Mouse (Mus musculus) heart, adult 9 months (tissue): Measurements from ENCODE around the gene Rgp1.
"Not testable (repeated sequence)": the region's sequence is repeated elsewhere in the genome, so short reads cannot be mapped to it uniquely, and the experiment has no call there.

Experiments used
- DNase-seq, 2 experiments: peaks; one replicate each; pipeline ENCODE4 v3.0.0; 2022; ENCODE audit warnings: low spot score in 2 of 2

Rgp1 gene

GRCm38 (mm10) chr4:43578376-43579204 is at the start of gene Rgp1, which contains the start of gene Gba2:
TSS of gene Rgp1 (plus strand) at chr4:43578715.
TSS of gene Gba2 (minus strand) at chr4:43578873.
- peak; percentile 91 to 92 for DNase-seq

GRCm38 (mm10) chr4:43530081-43530501 is 48.4 kb upstream of the Rgp1 start:
- no peak for DNase-seq

- DNase-seq = peak; percentile 40 to 67
Measured at GRCm38 (mm10) chr4:43530581-43530980, 47.9 kb upstream of the Rgp1 start.

GRCm38 (mm10) chr4:43533270-43533669 is 45.2 kb upstream of the Rgp1 start:
- no peak for DNase-seq

GRCm38 (mm10) chr4:43535628-43536027 is 42.9 kb upstream of the Rgp1 start:
- no peak for DNase-seq

GRCm38 (mm10) chr4:43536031-43536430 is 42.5 kb upstream of the Rgp1 start:
- no peak for DNase-seq

GRCm38 (mm10) chr4:43542044-43542443 is 36.5 kb upstream of the Rgp1 start:
- DNase-seq = no peak

GRCm38 (mm10) chr4:43546375-43547047 is 32.0 kb upstream of the Rgp1 start:
- no peak for DNase-seq

- no peak for DNase-seq
Measured at GRCm38 (mm10) chr4:43547160-43547559, 31.4 kb upstream of the Rgp1 start.

GRCm38 (mm10) chr4:43549055-43549454 is 29.5 kb upstream of the Rgp1 start:
- DNase-seq = no peak

GRCm38 (mm10) chr4:43551854-43552253 is 26.7 kb upstream of the Rgp1 start:
- not testable (repeated sequence) for DNase-seq

- DNase-seq = no peak
Measured at GRCm38 (mm10) chr4:43552437-43552836, 26.1 kb upstream of the Rgp1 start.

- no peak for DNase-seq
Measured at GRCm38 (mm10) chr4:43553891-43554290, 24.6 kb upstream of the Rgp1 start.

GRCm38 (mm10) chr4:43555926-43556325 is 22.6 kb upstream of the Rgp1 start:
- no peak for DNase-seq

- no peak for DNase-seq
Measured at GRCm38 (mm10) chr4:43558028-43558630, 20.4 kb upstream of the Rgp1 start.

GRCm38 (mm10) chr4:43558631-43559356 is 19.7 kb upstream of the Rgp1 start:
- DNase-seq = peak; percentile 66 to 69

GRCm38 (mm10) chr4:43559519-43560242 is 18.8 kb upstream of the Rgp1 start:
- no peak for DNase-seq

GRCm38 (mm10) chr4:43560243-43560611 is 18.3 kb upstream of the Rgp1 start:
- DNase-seq = peak; percentile 70 to 81

GRCm38 (mm10) chr4:43560976-43561375 is 17.5 kb upstream of the Rgp1 start:
- DNase-seq = no peak

- no peak for DNase-seq
Measured at GRCm38 (mm10) chr4:43561436-43561996, 17.0 kb upstream of the Rgp1 start.
